Mouse (Mus musculus): Measurements from ENCODE around the gene Slc9b1.
A peak's percentile ranks its signal among the peaks of the same experiment; 100 is the strongest.

GRCm38 (mm10) chr3:135328560-135328959, 19.3 kb upstream of the Slc9b1 start:
- TF ChIP-seq POLR2A (IDR thresholded peaks at IDR 0.05; ENCODE audit: insufficient read depth, low read depth, low read length) = no peak
- peak; percentile 64 for TF ChIP-seq CTCF (IDR thresholded peaks at IDR 0.05)
